ENCODE assay signal across 19 mouse cellular contexts in the genomic region with DNA sequence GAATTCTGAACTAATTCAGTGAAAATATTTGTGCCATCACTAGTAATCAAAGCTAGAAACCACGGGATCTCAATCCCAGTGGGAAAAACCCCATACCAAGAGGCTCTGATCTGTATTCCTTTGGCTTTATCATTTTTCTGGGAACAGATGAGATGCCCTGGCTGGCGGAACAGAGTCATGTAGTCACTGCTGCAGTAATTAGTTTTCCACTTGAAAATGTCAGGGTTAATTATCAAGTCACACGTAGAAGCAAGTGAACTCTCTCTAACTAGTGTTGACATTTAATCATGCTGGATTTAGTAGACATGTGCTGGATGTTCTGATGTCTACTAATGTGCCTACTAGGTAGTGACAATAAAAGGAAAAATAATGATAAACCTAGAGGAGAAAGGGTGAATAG.
"Had no signal": no experiment of that assay in that cellular context is flagged by ENCODE, and none has a peak within 500 bp of the region (broad histone marks: within the 10 kb centered on the region; RNA-seq: fewer than 3 reads in every experiment).

No protein-coding gene starts in this region.

- H3K4me2 ChIP-seq: liver, embryonic 15.5 days; lung, embryonic 15.5 days; midbrain, embryonic 11.5 days; midbrain, embryonic 13.5 days; neural tube, embryonic 12.5 days; stomach, embryonic 15.5 days had no signal

- ATAC-seq: liver, postnatal 0 days; lung, postnatal 0 days; midbrain, embryonic 13.5 days; midbrain, embryonic 16.5 days had no signal

- H3K9ac ChIP-seq: liver, embryonic 15.5 days; liver, postnatal 0 days; lung, embryonic 15.5 days; midbrain, embryonic 13.5 days; neural tube, embryonic 12.5 days; stomach, embryonic 15.5 days had no signal

- H3K36me3 ChIP-seq: liver, embryonic 15.5 days; lung, embryonic 15.5 days; midbrain, embryonic 13.5 days; neural tube, embryonic 12.5 days; stomach, embryonic 15.5 days had no signal

- H3K4me1 ChIP-seq: liver, embryonic 15.5 days; megakaryocyte, embryonic 14.5 days; midbrain, embryonic 13.5 days; neural tube, embryonic 12.5 days; stomach, embryonic 15.5 days had no signal

- H3K27ac ChIP-seq: liver, embryonic 15.5 days; lung, embryonic 15.5 days; macrophage; midbrain, embryonic 13.5 days; neural tube, embryonic 12.5 days; stomach, embryonic 15.5 days; stomach, postnatal 0 days had no signal

- H3K9me3 ChIP-seq: liver, embryonic 15.5 days; lung, embryonic 15.5 days; midbrain, embryonic 13.5 days; neural tube, embryonic 12.5 days; stomach, embryonic 15.5 days had no signal

- H3K27me3 ChIP-seq: liver, embryonic 15.5 days; lung, embryonic 15.5 days; megakaryocyte, embryonic 14.5 days; midbrain, embryonic 13.5 days; neural tube, embryonic 12.5 days; stomach, embryonic 15.5 days had no signal

- DNase-seq: liver, postnatal 0 days; lung, adult 2 months; lung, postnatal 14 days; lung, postnatal 36 days; right cerebral cortex, postnatal 14 days; thymus, adult 18-20 months; thymus, postnatal 14 days; thymus, postnatal 36 days had no signal

- H3K4me3 ChIP-seq: liver, embryonic 15.5 days; lung, embryonic 15.5 days; megakaryocyte, embryonic 14.5 days; midbrain, embryonic 13.5 days; neural tube, embryonic 12.5 days; stomach, embryonic 15.5 days had no signal
